Mouse (Mus musculus): ENCODE results near the gene Ntrk1. TPM values are rescaled to one million over a fixed set of nuclear protein-coding genes. Genes with fewer than 3 reads are reported as not detected.
"Not testable (repeated sequence)": the region's sequence is repeated elsewhere in the genome, so short reads cannot be mapped to it uniquely, and the experiment has no call there.

The Ntrk1 gene
- total RNA-seq (2021), result not detected
- long read RNA-seq, experiment 1, result 0 reads
- long read RNA-seq, experiment 2, result 0 reads

DNA sequence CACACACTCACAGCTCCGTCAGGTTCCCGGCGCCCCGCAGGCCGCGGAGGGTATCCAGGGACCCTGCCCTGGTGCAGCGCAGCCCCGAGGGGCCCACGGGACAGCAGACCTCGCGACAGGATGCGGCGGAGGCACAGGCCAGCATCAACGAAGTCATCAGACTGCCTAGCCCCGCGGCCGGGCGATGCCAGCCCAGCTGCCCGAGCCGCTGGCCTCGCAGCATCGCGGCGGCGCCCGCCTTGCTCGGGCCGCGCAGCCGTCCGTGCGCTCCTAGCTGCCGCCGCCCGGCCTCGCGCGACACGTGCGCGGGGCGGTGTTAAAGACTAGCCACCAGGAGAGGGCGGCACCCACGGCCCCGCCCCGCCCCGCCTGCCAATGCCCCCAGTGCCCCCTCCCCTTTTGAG is at the start of gene Ntrk1:
TSS of gene Ntrk1 (minus strand) at position 241 of the 404 bp plus-strand sequence.
- no peak for TF ChIP-seq CTCF (IDR thresholded peaks at IDR 0.05)
- Histone ChIP-seq H3K27ac (no peak within 1 kb of the TSS), H3K4me3 (peak within 1 kb of the TSS; percentile 58)
- intact Hi-C loops (cut with DNase I), result loop anchor here (1.0 to 5.0 kb wide), 2 partner anchors 21 to 42 kb away; no protein-coding TSS in a partner anchor
- no peak for DNase-seq

DNA sequence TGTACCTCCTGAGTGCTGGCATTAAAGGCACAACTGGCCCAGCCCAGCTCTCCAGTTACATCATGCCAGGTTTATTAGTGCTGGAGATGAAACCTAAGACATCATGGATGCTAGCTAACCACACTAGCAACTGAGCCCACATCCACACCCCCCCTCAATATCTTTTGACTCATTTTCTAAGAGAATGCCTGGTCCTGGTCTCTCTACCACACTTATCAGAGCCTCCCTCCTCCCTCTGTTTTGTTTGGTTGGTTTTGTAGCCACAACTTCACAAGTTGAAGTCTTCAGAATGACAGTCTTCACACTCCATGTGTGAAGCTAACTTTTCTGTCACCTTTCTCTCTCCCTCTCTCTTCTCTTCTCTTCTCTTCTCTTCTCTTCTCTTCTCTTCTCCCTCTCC is 45.9 kb upstream of the Ntrk1 start:
- no peak for DNase-seq
- Histone ChIP-seq H3K27ac (no peak overlapping the region), H3K4me3 (no peak overlapping the region)
- intact Hi-C loops (cut with DNase I), result no loop called here
- TF ChIP-seq CTCF (IDR thresholded peaks at IDR 0.05), result no peak

DNA sequence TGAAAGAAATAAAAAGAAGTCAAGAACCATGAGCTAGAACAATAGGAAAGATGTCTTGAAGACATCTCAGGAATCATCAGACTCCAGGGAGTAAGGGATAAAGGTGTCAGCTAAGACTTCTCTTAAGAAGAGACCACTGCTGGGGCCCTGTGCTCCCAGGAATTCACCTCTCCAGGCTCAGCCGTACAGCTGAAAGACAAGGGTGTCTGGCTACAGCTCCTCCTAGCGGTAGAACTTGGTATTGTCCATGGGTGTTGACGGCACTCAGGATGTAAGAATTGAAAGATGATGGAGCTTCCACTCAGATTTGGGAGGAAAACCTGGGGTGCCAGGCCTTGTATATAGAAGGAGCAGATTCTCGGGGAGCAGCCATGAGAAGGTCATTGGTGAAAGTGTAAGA is 43.7 kb upstream of the Ntrk1 start:
- peak; percentile 94 for TF ChIP-seq CTCF (IDR thresholded peaks at IDR 0.05)
- H3K27ac ChIP-seq, result no peak overlapping the region
- H3K4me3 ChIP-seq, result no peak overlapping the region
- peak; percentile 76 for DNase-seq
- intact Hi-C loops (cut with DNase I), result loop anchor here (5.0 kb wide), 1 partner anchor 41 kb away; the partner anchor contains the start of genes Insrr and Ntrk1

DNA sequence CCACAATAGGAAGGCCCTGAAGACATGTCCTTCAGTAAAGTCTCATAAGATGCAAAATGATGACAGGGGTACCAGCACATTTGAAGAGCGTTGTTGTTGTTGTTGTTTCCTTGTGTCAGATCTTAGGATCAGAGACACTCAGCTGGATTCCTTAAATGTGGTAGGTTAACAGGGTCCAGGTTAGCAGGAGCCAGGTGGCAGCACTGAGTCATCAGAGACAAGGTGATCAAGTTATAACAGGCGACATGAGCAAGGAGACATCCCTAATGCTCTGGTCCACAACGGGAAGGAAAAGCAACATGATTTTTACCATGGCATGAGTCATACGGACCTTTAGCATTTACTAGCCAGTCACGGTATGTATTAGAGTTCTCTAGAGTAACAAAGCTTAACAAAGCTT is 38.5 kb upstream of the Ntrk1 start:
- no peak for DNase-seq
- intact Hi-C loops (cut with DNase I), result no loop called here
- no peak overlapping the region for H3K4me3 ChIP-seq
- H3K27ac ChIP-seq, result no peak overlapping the region
- peak; percentile 14; the same call in 1 of the 2 replicates for TF ChIP-seq CTCF (IDR thresholded peaks at IDR 0.05)

DNA sequence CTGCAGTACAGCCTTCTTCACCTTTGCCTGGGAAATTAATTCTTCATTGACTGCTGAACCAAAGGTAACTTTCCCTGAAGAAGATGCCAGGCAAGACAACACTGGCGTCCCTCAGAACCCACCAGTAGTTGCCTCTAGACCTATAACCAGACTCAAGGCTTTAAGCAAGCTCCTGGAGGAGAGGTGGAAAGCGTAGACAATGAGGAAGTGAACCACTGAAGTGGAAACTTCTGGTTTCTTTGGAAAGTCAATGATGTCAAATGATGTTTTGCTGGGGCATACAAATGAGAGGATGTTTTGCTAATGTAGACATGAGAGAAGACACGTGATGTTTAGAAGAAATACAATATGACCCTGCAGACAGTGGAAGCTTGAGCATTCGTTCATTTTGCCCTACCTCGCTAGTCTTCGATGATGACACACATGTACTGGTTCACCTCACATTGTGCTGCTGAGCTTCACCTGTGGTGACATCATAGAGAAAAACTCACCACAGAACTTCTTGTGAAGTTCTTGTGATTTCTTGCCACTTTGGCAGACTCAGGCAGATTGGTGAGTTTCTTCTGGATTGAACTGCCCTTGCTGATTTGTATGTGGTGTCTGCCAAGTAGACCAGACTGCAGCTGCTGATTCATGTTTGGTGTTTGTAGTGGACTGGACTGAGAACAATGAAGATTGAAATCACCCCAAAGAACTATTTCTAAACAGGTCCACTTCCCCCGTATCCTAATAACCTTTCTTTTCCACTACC is 37.3 kb upstream of the Ntrk1 start:
- no peak overlapping the region for H3K27ac ChIP-seq
- H3K4me3 ChIP-seq, result no peak overlapping the region
- no peak for DNase-seq
- TF ChIP-seq CTCF (IDR thresholded peaks at IDR 0.05), result no peak
- intact Hi-C loops (cut with DNase I), result no loop called here

DNA sequence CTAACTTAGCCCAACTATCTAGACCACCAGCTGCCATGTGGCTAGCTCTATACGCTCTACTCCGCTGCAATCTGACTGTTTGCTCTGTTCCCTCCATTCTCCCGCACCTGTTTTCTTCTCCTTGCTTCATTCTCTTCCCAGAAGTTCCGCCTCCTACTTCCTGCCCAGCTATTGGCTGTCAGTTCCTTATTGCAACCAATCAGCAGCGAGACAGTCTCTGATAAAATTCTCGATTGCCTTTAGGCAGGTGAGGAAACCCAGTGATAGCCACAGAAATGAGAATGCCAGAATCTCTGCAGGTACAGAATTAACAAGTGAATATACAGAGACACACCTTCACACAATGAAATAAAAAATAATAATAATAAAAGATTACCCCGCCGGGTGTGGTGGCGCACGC is 34.1 kb upstream of the Ntrk1 start:
- TF ChIP-seq CTCF (IDR thresholded peaks at IDR 0.05), result no peak
- DNase-seq, result no peak
- intact Hi-C loops (cut with DNase I), result no loop called here
- Histone ChIP-seq H3K4me3 (no peak overlapping the region), H3K27ac (no peak overlapping the region)

DNA sequence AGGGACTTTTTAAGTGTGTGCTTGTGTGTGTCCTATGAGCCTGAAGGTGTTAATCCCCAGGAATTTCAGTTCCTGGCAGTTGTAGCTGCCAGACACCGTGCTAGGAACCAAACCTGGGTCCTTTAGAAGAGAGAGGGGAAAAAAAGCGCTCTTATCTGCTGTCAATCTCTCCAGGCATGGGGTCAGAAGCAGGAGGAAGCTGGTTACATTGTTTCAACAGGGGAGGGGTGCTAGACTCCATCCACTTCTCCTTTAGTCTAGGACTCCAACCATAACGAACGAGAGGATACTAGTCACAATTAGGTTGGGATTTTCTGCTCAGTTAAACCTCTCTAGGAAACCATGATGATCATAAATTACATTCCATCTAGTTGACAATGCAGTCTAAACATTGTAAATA is 33.5 kb upstream of the Ntrk1 start:
- no peak overlapping the region for H3K4me3 ChIP-seq
- no peak for DNase-seq
- no peak overlapping the region for H3K27ac ChIP-seq
- no peak for TF ChIP-seq CTCF (IDR thresholded peaks at IDR 0.05)
- intact Hi-C loops (cut with DNase I), result no loop called here

DNA sequence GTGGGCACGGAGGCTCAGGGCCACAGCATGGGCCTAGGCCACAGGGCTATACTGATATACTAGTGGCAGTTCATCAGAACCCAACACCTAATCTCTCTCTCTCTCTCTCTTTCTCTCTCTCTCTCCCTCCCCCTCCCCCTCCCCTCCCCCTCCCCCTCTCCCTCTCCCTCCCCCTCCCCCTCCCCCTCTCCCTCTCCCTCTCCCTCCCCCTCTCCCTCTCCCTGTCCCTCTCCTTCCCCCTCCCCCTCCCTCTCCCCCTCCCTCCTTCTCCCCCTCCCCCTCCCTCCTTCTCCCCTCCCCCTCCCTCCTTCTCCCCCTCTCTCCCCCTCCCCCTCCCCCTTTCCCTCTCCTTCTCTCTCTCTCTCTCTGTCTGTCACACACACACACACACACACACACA is 29.2 kb upstream of the Ntrk1 start, which contains the start of gene Pear1:
TSS of gene Pear1 (minus strand) at position 101 of the 400 bp plus-strand sequence.
- H3K4me3 ChIP-seq; intact Hi-C loops (cut with DNase I); DNase-seq; H3K27ac ChIP-seq: not testable (repeated sequence)

DNA sequence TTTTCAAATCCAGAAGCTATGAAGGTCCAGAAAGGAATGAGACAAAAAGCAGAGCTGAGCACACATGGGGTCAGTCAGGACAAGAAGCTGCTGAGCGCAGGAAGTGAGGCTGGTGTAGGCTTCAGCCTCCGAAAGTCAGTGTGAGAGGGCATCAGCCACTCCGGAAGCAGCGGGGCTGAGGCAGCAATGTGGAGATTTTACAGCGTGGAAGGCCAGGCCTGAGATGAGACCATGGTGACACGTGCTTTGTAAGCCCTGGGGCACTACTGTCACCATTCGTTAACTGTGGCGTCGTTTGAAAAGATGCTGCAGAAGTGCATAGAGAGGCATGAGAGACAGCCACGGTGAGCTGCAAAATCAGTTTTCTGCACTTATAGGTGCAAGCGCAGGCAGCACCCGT is 23.3 kb upstream of the Ntrk1 start:
- Histone ChIP-seq H3K4me3 (no peak overlapping the region), H3K27ac (no peak overlapping the region)
- no peak for TF ChIP-seq CTCF (IDR thresholded peaks at IDR 0.05)
- intact Hi-C loops (cut with DNase I), result loop anchor here (5.0 kb wide), 1 partner anchor 61 kb away; no protein-coding TSS in a partner anchor
- no peak for DNase-seq

DNA sequence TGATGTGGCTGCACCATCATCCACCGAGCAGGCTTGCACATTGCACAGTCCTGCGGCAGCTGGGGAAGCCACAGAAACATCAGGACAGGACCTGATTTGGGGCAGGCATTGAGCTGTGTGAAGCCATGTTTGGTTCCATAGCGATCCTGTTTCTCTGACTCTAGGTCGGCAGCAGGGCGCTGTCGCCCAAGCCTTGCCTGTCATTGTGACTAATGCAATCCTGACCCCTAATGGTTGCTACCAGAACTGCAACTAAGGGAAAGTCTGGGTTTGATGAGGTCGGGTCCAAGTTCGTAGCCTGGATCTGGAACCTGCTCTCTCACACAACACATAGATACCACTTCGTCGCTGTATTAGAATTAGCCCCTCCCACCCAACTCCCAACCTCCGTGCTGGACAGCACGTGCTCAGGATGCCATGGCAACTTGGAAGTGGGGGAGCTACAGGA is 21.7 kb upstream of the Ntrk1 start:
- intact Hi-C loops (cut with DNase I), result loop anchor here (1.0 to 5.0 kb wide), 3 partner anchors 21 to 59 kb away; partner anchors contain the start of gene Ntrk1
- H3K4me3 ChIP-seq, result peak overlapping the region; percentile 16; the same call in 1 of the 2 replicates
- H3K27ac ChIP-seq, result no peak overlapping the region
- TF ChIP-seq CTCF (IDR thresholded peaks at IDR 0.05), result peak; percentile 90
- DNase-seq, result peak; percentile 74

DNA sequence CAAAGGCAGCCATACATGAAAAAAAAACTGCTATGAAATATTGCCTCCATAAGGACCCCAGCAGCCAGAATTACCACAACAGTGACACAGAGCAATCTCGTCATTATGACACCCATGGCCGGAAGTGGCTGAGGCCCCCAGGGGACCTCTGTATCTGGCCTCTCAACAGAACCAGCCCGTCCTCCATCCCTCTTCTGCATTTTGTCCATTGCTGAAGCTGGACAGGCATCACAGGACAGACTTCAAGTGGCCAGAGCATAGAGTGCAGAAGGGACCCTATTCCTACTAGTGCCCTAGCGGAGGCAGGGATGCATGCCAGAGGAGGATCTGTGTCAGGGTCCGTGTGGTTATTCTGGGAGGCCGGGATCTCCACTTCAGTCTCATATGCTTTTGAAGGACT is 21.2 kb upstream of the Ntrk1 start:
- no peak for DNase-seq
- intact Hi-C loops (cut with DNase I), result loop anchor here (1.0 to 5.0 kb wide), 3 partner anchors 21 to 59 kb away; partner anchors contain the start of gene Ntrk1
- no peak for TF ChIP-seq CTCF (IDR thresholded peaks at IDR 0.05)
- Histone ChIP-seq H3K27ac (no peak overlapping the region), H3K4me3 (no peak overlapping the region; the same call in 1 of the 2 replicates)

DNA sequence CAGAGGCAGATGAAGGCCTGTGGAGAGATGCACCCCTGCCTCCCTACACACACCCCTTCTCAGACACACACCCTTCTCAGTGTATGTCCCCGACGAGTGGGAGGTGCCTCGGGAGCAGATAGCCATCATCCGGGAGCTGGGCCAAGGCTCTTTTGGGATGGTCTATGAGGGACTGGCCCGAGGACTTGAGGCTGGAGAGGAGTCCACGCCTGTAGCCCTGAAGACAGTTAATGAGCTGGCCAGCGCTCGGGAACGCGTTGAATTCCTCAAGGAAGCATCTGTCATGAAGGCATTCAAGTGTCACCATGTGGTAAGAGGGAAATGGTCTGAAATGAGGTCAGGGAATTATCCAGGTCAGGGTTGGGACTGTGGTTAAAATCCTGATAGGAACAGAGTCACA is 17.9 kb upstream of the Ntrk1 start:
- H3K27ac ChIP-seq, result no peak overlapping the region
- intact Hi-C loops (cut with DNase I), result no loop called here

DNA sequence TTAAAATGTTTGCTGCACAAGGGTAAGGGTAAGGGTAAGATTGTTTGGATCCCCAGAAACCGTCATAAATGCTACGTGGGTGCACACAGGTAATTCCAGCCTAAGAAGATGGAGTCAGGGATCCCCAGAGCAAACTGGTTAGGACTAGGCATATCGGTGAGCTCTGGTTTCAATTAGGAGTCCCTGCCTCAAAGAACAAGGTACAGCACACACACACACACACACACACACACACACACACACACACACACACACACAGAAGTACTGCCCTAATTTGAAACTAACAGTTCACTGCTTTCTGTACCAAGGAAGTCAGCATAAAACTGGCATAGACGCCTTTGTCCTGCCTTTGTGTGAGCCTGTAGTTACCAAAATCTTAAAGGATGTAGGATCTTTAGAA is 17.5 kb upstream of the Ntrk1 start:
- H3K4me3 ChIP-seq, result no peak overlapping the region
- no peak for TF ChIP-seq CTCF (IDR thresholded peaks at IDR 0.05)
- no peak for DNase-seq
- intact Hi-C loops (cut with DNase I), result no loop called here
- H3K27ac ChIP-seq, result no peak overlapping the region

More for the DNA sequence above, 17.9 kb upstream of the Ntrk1 start:
- no peak overlapping the region for H3K4me3 ChIP-seq
- DNase-seq, result peak; percentile 38
- TF ChIP-seq CTCF (IDR thresholded peaks at IDR 0.05), result no peak
